Mouse (Mus musculus) heart, adult 2 months (tissue): ENCODE measurements at regions not wholly inside any gene's neighbourhood (a gene's known extent, or its start where the extent isn't known, plus 50 kb on each side); places are given as distances from the start of the nearest gene placed in this dataset.

Experiments
- CTCF ChIP-seq: fragments of 200-600 bp; IDR thresholded peaks from 2 replicates; pipeline ENCODE4 v1.8.1; 2022; ENCODE audit warnings: antibody characterized with exemption, mild to moderate bottlenecking, moderate library complexity
- EP300 ChIP-seq: fragments of 200-500 bp; IDR thresholded peaks from 2 replicates; pipeline ENCODE4 v1.6.1; 2011; ENCODE audit warnings: low read depth, low read length, control low read depth; ENCODE audit not compliant: insufficient read depth
- POLR2A ChIP-seq: fragments of 200-500 bp; IDR thresholded peaks from 2 replicates; pipeline ENCODE4 v1.6.1; 2011; ENCODE audit warnings: mild to moderate bottlenecking, low read depth, low read length, control low read depth; ENCODE audit not compliant: insufficient read depth

- TF ChIP-seq POLR2A = no peak
- no peak for TF ChIP-seq CTCF
- TF ChIP-seq EP300 = no peak
These were observed 413.9 kb downstream of the Btbd3 start for GRCm38 (mm10) chr2:138670307-138670706.
